Mouse (Mus musculus): Measurements from ENCODE around the gene Clcnka. TPM values are rescaled to one million over a fixed set of nuclear protein-coding genes. Genes with fewer than 3 reads are reported as not detected.

Clcnka gene
- polyA plus RNA-seq, 1 experiment, result not detected

- no peak overlapping the region for H3K4me3 ChIP-seq (ENCODE audit: insufficient read depth, low read depth, low read length)
- H3K27ac ChIP-seq (replicated peaks; ENCODE audit: low read depth, low read length), result no peak overlapping the region
- H3K4me1 ChIP-seq (ENCODE audit: control insufficient read depth, insufficient read depth, insufficient read length, low read length), result no peaks in the 10 kb centered on the region
Observed at GRCm38 (mm10) chr4:141341477-141341876, 57.0 kb downstream of the Clcnka start.

GRCm38 (mm10) chr4:141338853-141339252 lies 59.7 kb downstream of the Clcnka start:
- Histone ChIP-seq H3K4me1 (ENCODE audit: control insufficient read depth, insufficient read depth, insufficient read length, low read length) (no peaks in the 10 kb centered on the region), H3K4me3 (ENCODE audit: insufficient read depth, low read depth, low read length) (no peak overlapping the region), H3K27ac (replicated peaks; ENCODE audit: low read depth, low read length) (no peak overlapping the region)

- no peaks in the 10 kb centered on the region for H3K4me1 ChIP-seq (ENCODE audit: control insufficient read depth, insufficient read depth, insufficient read length, low read length)
- no peak overlapping the region for H3K27ac ChIP-seq (replicated peaks; ENCODE audit: low read depth, low read length)
- no peak overlapping the region for H3K4me3 ChIP-seq (ENCODE audit: insufficient read depth, low read depth, low read length)
Observed at GRCm38 (mm10) chr4:141337986-141338385, 60.5 kb downstream of the Clcnka start.

- H3K27ac ChIP-seq (replicated peaks; ENCODE audit: low read depth, low read length), result no peak overlapping the region
Observed at GRCm38 (mm10) chr4:141336196-141336595, 62.3 kb downstream of the Clcnka start.

DNA sequence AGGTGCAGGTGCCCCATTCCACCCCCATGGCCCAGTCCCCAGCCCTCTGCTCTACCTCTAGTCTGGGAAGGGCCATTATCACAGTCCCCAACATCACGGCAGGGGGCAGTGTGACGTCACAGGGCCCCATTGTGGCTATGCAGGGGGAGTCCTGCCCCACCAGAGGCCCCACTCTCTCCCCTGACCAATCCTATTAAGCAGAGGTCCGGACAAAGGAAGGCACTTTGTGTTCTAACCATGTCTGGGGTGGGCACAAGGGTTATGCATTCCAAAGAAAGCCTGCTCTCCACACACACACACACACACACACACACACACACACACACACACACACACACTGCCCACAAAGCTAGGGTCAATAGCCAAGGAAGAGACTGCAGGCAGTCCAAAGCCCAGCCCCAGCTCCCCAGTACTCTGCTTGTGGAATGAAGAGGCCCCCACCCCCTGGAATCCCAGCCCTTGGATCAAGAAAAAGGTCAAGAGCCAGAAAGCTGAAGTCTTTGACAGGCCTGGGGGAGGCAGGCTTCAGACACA lies 63.2 kb downstream of the Clcnka start:
- Histone ChIP-seq H3K27ac (replicated peaks; ENCODE audit: low read depth, low read length) (no peak overlapping the region), H3K4me1 (ENCODE audit: control insufficient read depth, insufficient read depth, insufficient read length, low read length) (no peaks in the 10 kb centered on the region), H3K4me3 (ENCODE audit: insufficient read depth, low read depth, low read length) (no peak overlapping the region)

More at GRCm38 (mm10) chr4:141336196-141336595, 62.3 kb downstream of the Clcnka start:
- H3K4me1 ChIP-seq (ENCODE audit: control insufficient read depth, insufficient read depth, insufficient read length, low read length), result no peaks in the 10 kb centered on the region
- no peak overlapping the region for H3K4me3 ChIP-seq (ENCODE audit: insufficient read depth, low read depth, low read length)

- H3K27ac ChIP-seq (replicated peaks; ENCODE audit: low read depth, low read length), result no peak overlapping the region
- no peak overlapping the region for H3K4me3 ChIP-seq (ENCODE audit: insufficient read depth, low read depth, low read length)
- no peaks in the 10 kb centered on the region for H3K4me1 ChIP-seq (ENCODE audit: control insufficient read depth, insufficient read depth, insufficient read length, low read length)
Observed at GRCm38 (mm10) chr4:141334695-141335094, 63.8 kb downstream of the Clcnka start.

Other genes starting within 250 kb of the Clcnka start
- gene Rsg1, start 184.8 kb downstream of the Clcnka start, polyA plus RNA-seq (2012; ENCODE audit: insufficient read depth, insufficient read length, missing spikeins), result not detected in 2 replicates
- 3.2 and 3.6 TPM in 2 replicates for gene Arhgef19, start 159.2 kb downstream of the Clcnka start, polyA plus RNA-seq (2012; ENCODE audit: insufficient read depth, insufficient read length, missing spikeins)
- gene Epha2, start 97.5 kb downstream of the Clcnka start, polyA plus RNA-seq (2012; ENCODE audit: insufficient read depth, insufficient read length, missing spikeins), result 1.6 and 1.7 TPM in 2 replicates
- 1.3 TPM in 1 of 2 replicates, not detected in the other for gene Fam131c, start 30.5 kb downstream of the Clcnka start, polyA plus RNA-seq (2012; ENCODE audit: insufficient read depth, insufficient read length, missing spikeins)
- gene Clcnkb, start 17.3 kb upstream of the Clcnka start, polyA plus RNA-seq (2012; ENCODE audit: insufficient read depth, insufficient read length, missing spikeins), result not detected in 2 replicates
- 3.5 and 3.8 TPM in 2 replicates for gene Hspb7, start 22.1 kb upstream of the Clcnka start, polyA plus RNA-seq (2012; ENCODE audit: insufficient read depth, insufficient read length, missing spikeins)
- not detected in 2 replicates for gene Srarp, start 37.4 kb upstream of the Clcnka start, polyA plus RNA-seq (2012; ENCODE audit: insufficient read depth, insufficient read length, missing spikeins)
- 5.1 and 7.9 TPM in 2 replicates for gene Zbtb17, start 45.9 kb upstream of the Clcnka start, polyA plus RNA-seq (2012; ENCODE audit: insufficient read depth, insufficient read length, missing spikeins)
- 9.5 and 15.2 TPM in 2 replicates for gene Spen, start 139.9 kb upstream of the Clcnka start, polyA plus RNA-seq (2012; ENCODE audit: insufficient read depth, insufficient read length, missing spikeins)
- gene Fblim1, start 207.4 kb upstream of the Clcnka start, polyA plus RNA-seq (2012; ENCODE audit: insufficient read depth, insufficient read length, missing spikeins), result 2.1 and 3.6 TPM in 2 replicates
- 1.1 TPM in 1 of 2 replicates, not detected in the other for gene Tmem82, start 219.9 kb upstream of the Clcnka start, polyA plus RNA-seq (2012; ENCODE audit: insufficient read depth, insufficient read length, missing spikeins)
- gene Slc25a34, start 225.1 kb upstream of the Clcnka start, polyA plus RNA-seq (2012; ENCODE audit: insufficient read depth, insufficient read length, missing spikeins), result 4.5 and 12.7 TPM in 2 replicates

Measured in brown adipose tissue, adult 24 weeks (tissue).